Mouse (Mus musculus): ENCODE measurements around the gene Setd1b. TPM values are rescaled to one million over a fixed set of nuclear protein-coding genes. Genes with fewer than 3 reads are reported as not detected.

Setd1b gene
- total and polyA plus RNA-seq, 3 experiments = 2.1 to 90.6 (median 76.7) TPM

- Histone ChIP-seq H3K36me3 (replicated peaks) (peaks cover 55% of the 10 kb centered on the region), H3K9me3 (replicated peaks) (no peaks in the 10 kb centered on the region), H3K4me1 (ENCODE audit: insufficient read depth, low read depth, low read length) (peaks cover 67% of the 10 kb centered on the region), H3K27me3 (ENCODE audit: insufficient read depth, low read length) (no peaks in the 10 kb centered on the region), H3K4me3 (ENCODE audit: low read depth, low read length) (peak overlapping the region; percentile 80)
- no peak for TF ChIP-seq GATA2 (IDR thresholded peaks at IDR 0.05; ENCODE audit: borderline replicate concordance, low read depth, low read length)
- TF ChIP-seq CTCF (IDR thresholded peaks at IDR 0.05; ENCODE audit: low read depth, low read length) = no peak
- no peak for TF ChIP-seq GATA1 (IDR thresholded peaks at IDR 0.05; ENCODE audit: borderline replicate concordance, low read length)
- no peak for TF ChIP-seq POLR2AphosphoS5 (IDR thresholded peaks at IDR 0.05; ENCODE audit: insufficient replicate concordance, low read depth, low read length)
- TF ChIP-seq TAL1 (conservative IDR thresholded peaks at IDR 0.05; ENCODE audit: low read depth, low read length) = no peak
- ATAC-seq (ENCODE audit: extremely low read depth, insufficient number of reproducible peaks, low FRiP score, poor library complexity, severe bottlenecking) (no peak), DNase-seq (ENCODE audit: low spot score) (no peak)
Measured at GRCm38 (mm10) chr5:123143251-123143970, 1.4 kb downstream of the Setd1b start.

DNA sequence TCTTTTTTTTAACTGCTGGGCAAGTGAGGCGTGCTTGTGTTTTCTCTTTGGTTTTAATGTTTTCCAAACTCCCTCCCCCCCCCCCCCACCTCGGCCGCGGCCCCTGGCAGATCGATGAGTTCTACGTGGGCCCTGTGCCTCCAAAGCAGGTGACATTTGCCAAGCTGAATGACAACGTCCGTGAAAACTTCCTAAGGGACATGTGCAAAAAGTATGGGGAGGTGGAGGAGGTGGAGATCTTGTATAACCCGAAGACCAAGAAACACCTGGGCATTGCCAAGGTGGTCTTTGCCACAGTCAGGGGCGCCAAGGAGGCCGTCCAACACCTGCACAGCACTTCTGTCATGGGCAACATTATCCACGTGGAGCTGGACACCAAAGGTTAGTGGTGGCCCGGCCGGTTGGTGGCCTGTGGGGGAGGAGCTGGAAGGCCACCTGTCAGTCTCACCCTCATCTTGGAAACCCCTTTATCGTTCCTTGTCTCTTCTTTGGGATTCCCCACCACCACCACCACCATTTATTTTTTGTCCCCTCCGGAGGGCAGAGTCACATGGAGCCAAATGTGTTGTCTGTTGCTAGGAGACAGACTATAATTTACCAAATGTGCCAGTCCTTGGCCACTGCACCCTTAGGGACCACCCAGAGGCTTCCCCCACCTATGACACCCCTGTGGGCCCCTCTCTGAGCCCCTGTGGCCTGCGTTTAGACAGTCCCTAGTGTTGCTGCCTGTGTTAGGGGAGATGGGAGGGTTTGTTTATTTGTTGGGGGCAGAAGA, 2.2 kb downstream of the Setd1b start:
- Histone ChIP-seq H3K36me3 (replicated peaks) (peaks cover 59% of the 10 kb centered on the region), H3K4me3 (ENCODE audit: low read depth, low read length) (peak overlapping the region; percentile 80), H3K9me3 (replicated peaks) (no peaks in the 10 kb centered on the region), H3K27me3 (ENCODE audit: insufficient read depth, low read length) (no peaks in the 10 kb centered on the region), H3K4me1 (ENCODE audit: insufficient read depth, low read depth, low read length) (peaks cover 68% of the 10 kb centered on the region)
- DNase-seq (ENCODE audit: low spot score) (no peak), ATAC-seq (ENCODE audit: extremely low read depth, insufficient number of reproducible peaks, low FRiP score, poor library complexity, severe bottlenecking) (no peak)
- no peak for TF ChIP-seq CTCF (IDR thresholded peaks at IDR 0.05; ENCODE audit: low read depth, low read length)
- no peak for TF ChIP-seq GATA2 (IDR thresholded peaks at IDR 0.05; ENCODE audit: borderline replicate concordance, low read depth, low read length)
- no peak for TF ChIP-seq TAL1 (conservative IDR thresholded peaks at IDR 0.05; ENCODE audit: low read depth, low read length)
- no peak for TF ChIP-seq POLR2AphosphoS5 (IDR thresholded peaks at IDR 0.05; ENCODE audit: insufficient replicate concordance, low read depth, low read length)
- TF ChIP-seq GATA1 (IDR thresholded peaks at IDR 0.05; ENCODE audit: borderline replicate concordance, low read length) = no peak

- ATAC-seq (ENCODE audit: extremely low read depth, insufficient number of reproducible peaks, low FRiP score, poor library complexity, severe bottlenecking) = no peak
- peaks cover 63% of the 10 kb centered on the region for H3K36me3 ChIP-seq (replicated peaks)
Measured at GRCm38 (mm10) chr5:123144746-123145590, 3.0 kb downstream of the Setd1b start.

DNA sequence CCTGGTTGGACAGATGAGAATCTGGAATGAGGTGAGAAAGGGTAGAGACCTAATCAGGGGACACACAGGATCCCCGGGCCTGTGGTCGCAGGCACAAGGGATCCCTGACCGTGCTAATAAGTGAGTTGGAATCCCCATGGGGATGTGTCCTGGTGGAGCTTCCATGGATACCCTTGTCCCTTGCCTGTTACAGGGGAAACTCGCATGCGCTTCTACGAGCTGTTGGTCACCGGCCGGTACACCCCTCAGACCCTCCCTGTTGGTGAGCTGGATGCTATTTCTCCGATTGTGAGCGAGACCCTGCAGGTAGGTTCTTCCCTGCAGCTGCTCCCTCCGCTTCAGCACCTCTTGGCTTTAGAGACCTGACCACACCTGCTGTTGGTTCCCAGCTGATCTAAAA, 4.4 kb downstream of the Setd1b start:
- Histone ChIP-seq H3K4me3 (ENCODE audit: low read depth, low read length) (peak overlapping the region; percentile 27; the same call in 1 of the 2 replicates), H3K4me1 (ENCODE audit: insufficient read depth, low read depth, low read length) (peaks cover 82% of the 10 kb centered on the region), H3K36me3 (replicated peaks) (peaks cover 77% of the 10 kb centered on the region), H3K9me3 (replicated peaks) (no peaks in the 10 kb centered on the region), H3K27me3 (ENCODE audit: insufficient read depth, low read length) (no peaks in the 10 kb centered on the region)
- no peak for DNase-seq (ENCODE audit: low spot score)
- no peak for ATAC-seq (ENCODE audit: extremely low read depth, insufficient number of reproducible peaks, low FRiP score, poor library complexity, severe bottlenecking)
- TF ChIP-seq GATA1 (IDR thresholded peaks at IDR 0.05; ENCODE audit: borderline replicate concordance, low read length) = no peak

More at GRCm38 (mm10) chr5:123144746-123145590, 3.0 kb downstream of the Setd1b start:
- H3K27me3 ChIP-seq (ENCODE audit: insufficient read depth, low read length) = no peaks in the 10 kb centered on the region
- H3K4me3 ChIP-seq (ENCODE audit: low read depth, low read length) = peak overlapping the region; percentile 80
- H3K4me1 ChIP-seq (ENCODE audit: insufficient read depth, low read depth, low read length) = peaks cover 68% of the 10 kb centered on the region
- DNase-seq (ENCODE audit: low spot score) = no peak
- no peaks in the 10 kb centered on the region for H3K9me3 ChIP-seq (replicated peaks)
- TF ChIP-seq TAL1 (conservative IDR thresholded peaks at IDR 0.05; ENCODE audit: low read depth, low read length) (no peak), POLR2AphosphoS5 (IDR thresholded peaks at IDR 0.05; ENCODE audit: insufficient replicate concordance, low read depth, low read length) (no peak), GATA1 (IDR thresholded peaks at IDR 0.05; ENCODE audit: borderline replicate concordance, low read length) (no peak), GATA2 (IDR thresholded peaks at IDR 0.05; ENCODE audit: borderline replicate concordance, low read depth, low read length) (no peak), CTCF (IDR thresholded peaks at IDR 0.05; ENCODE audit: low read depth, low read length) (no peak)

DNA sequence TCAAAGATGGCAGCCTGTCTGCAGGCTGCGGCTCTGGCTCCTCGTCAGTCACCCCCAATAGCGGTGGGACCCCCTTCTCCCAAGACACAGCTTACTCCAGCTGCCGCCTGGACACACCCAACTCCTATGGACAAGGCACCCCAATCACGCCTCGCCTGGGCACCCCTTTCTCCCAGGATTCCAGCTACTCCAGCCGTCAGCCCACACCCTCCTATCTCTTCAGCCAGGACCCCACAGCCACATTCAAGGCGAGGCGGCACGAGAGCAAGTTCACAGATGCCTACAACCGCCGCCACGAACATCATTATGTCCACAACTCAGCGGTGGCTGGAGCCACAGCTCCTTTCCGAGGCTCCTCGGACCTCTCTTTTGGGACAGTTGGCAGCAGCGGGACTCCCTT, 5.6 kb downstream of the Setd1b start:
- TF ChIP-seq TAL1 (conservative IDR thresholded peaks at IDR 0.05; ENCODE audit: low read depth, low read length) (no peak), GATA2 (IDR thresholded peaks at IDR 0.05; ENCODE audit: borderline replicate concordance, low read depth, low read length) (no peak), CTCF (IDR thresholded peaks at IDR 0.05; ENCODE audit: low read depth, low read length) (no peak), GATA1 (IDR thresholded peaks at IDR 0.05; ENCODE audit: borderline replicate concordance, low read length) (no peak), POLR2AphosphoS5 (IDR thresholded peaks at IDR 0.05; ENCODE audit: insufficient replicate concordance, low read depth, low read length) (no peak)
- Histone ChIP-seq H3K36me3 (replicated peaks) (peaks cover 89% of the 10 kb centered on the region), H3K4me3 (ENCODE audit: low read depth, low read length) (peak overlapping the region; percentile 55; the same call in 1 of the 2 replicates), H3K27me3 (ENCODE audit: insufficient read depth, low read length) (no peaks in the 10 kb centered on the region), H3K9me3 (replicated peaks) (no peaks in the 10 kb centered on the region), H3K4me1 (ENCODE audit: insufficient read depth, low read depth, low read length) (peaks cover 90% of the 10 kb centered on the region)
- ATAC-seq (ENCODE audit: extremely low read depth, insufficient number of reproducible peaks, low FRiP score, poor library complexity, severe bottlenecking) = no peak
- DNase-seq (ENCODE audit: low spot score) = no peak
